Mouse (Mus musculus) liver, embryonic 14.5 days (tissue): ENCODE measurements at regions not wholly inside any gene's neighbourhood (a gene's known extent, or its start where the extent isn't known, plus 50 kb on each side); places are given as distances from the start of the nearest gene placed in this dataset.

Source experiments
- CTCF ChIP-seq: IDR thresholded peaks from 2 replicates; pipeline ENCODE4 v1.5.1; 2016; ENCODE audit warnings: antibody characterized with exemption, low read depth, control low read depth
- EP300 ChIP-seq: IDR thresholded peaks from 2 replicates; pipeline ENCODE4 v1.6.1; 2016; ENCODE audit warnings: antibody characterized with exemption, low read depth

GRCm38 (mm10) chr10:9087871-9088270 is 202.0 kb upstream of the Sash1 start:
- TF ChIP-seq CTCF (no peak), EP300 (no peak)
